Mouse (Mus musculus): ENCODE results near the gene Tead4.
"Not testable (repeated sequence)": the region's sequence is repeated elsewhere in the genome, so short reads cannot be mapped to it uniquely, and the experiment has no call there.

The Tead4 gene

DNA sequence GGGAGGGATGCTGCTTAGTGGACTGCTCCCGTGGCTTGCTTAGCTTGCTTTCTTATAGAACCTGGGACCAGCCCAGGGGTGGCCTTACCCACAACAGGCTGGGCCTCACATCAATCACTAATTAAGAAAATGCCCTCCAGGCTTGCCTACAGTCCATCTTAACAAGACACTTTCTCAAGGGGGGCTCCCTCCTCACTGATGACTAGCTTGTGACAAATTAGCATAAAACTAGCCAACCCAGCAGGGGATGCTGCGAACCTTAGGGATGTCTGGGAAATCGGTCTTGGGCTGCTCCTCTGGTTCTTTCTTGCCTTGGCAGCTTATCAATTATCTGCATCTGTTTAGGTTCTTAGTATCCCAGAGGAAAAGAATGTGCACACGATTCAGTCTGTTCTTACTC is 46.1 kb downstream of the Tead4 start:
- no peak for ATAC-seq (ENCODE audit: insufficient number of reproducible peaks, low FRiP score, low TSS enrichment)

DNA sequence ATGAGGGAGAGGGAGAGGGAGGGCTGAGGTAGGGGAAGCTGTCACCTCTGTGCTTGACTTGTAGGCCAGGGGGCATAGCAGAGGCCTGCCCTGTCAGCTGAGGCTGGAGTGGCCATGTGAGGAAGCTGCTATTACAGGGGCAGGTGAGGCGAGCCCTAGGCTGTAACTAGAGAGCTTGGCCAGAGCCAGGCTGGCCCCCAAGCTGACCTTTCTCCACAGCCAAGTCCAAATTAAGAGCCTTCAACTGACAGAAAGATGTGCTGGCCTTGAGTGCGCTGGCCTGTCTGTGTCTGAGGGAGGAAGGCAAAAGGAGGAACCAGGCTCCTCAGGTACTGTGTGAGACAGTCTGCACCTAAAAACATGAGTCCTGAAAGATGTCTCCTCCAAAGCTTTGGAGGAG is 47.5 kb downstream of the Tead4 start:
- ATAC-seq (ENCODE audit: insufficient number of reproducible peaks, low FRiP score, low TSS enrichment): no peak

DNA sequence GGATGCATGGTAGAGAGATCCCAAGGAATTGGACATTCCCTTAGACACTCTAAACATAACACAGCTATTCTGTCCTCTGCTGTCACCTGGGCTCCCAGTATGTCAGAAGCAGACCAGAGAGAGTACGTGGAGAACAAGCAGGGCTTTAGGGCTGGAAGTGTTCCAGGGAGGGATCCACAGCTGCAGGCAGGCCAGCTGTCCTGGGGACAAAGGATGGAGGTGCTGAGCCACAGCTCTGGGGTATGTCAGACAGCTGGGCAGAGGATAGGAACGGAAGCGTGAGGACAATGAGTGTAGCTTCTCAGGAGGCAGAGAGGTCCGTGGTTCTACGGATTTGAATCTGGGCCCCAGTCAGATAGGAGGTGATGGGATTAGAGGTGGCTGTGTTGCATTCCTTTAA is 50.0 kb downstream of the Tead4 start:
- no peak for ATAC-seq (ENCODE audit: insufficient number of reproducible peaks, low FRiP score, low TSS enrichment)

DNA sequence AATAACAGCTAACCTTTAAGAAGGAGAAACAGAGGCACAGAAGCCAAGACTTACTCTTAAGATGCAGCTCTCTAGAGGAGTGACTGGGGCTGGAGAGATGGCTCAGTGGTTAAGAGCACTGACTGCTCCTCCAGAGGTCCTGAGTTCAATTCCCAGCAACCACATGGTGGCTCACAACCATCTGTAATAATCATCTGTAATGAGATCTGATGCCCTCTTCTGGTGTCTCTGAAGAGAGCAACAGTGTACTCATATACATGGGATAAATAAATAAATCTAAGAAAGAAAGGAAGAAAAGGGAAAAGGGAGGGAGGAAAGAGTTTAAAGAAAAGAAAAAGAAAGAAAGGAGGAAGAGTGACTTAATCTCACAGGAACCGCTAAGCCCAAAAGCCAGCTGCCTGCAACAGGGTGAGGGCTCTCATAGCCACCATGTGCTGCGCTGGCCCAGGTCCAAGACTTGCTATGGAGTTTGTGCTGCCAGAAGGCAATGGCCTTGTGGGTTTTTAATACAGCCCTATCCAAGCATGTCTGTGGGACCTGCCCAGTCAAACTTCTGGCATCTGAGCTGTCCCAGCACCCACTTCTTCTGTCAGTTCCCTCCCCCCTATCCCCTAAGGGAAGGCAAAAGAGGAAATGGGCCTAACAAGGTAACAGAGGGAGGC is 63.4 kb downstream of the Tead4 start:
- peak; percentile 29; the same call in 1 of the 2 replicates for ATAC-seq (ENCODE audit: insufficient number of reproducible peaks, low FRiP score, low TSS enrichment)

DNA sequence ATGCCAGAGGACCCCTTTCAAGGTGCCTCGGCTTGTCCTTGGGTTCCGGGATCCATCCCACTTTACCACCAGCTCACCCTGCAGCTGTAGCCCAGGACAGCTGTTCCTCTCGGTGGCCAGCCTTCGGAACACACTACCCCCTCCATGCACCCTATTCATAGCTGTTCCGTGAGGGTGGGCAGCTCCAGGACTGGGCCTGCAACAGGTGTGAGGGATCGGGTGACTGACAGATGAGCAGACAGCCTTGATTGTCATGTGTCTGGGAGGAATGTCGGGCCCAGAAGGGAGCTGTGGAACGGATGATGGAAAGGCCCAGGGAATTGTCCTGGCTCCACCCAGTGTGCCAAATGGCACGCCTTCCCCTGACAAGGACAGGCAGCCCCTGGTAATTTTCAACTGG is 64.0 kb downstream of the Tead4 start:
- no peak for ATAC-seq (ENCODE audit: insufficient number of reproducible peaks, low FRiP score, low TSS enrichment)

DNA sequence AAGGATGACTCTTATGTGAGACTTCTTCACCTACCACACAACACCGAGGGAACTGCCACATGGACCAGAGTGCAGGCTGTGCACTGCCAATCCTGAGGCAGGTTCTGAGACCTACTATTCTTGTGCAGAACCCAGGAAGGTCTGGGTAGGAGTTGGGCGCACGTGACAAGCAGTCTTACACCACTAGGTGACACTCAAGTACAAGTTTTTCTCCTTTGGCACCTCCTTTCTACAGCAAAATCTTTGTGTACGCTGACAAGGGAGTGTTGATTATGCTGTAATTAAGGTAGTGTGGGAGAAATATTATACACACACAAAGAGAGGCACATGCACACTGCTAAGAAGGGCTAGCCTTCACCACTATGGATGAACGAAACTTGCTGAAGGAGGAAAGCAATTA is 66.4 kb downstream of the Tead4 start:
- peak; percentile 60; the same call in 1 of the 2 replicates for ATAC-seq (ENCODE audit: insufficient number of reproducible peaks, low FRiP score, low TSS enrichment)

DNA sequence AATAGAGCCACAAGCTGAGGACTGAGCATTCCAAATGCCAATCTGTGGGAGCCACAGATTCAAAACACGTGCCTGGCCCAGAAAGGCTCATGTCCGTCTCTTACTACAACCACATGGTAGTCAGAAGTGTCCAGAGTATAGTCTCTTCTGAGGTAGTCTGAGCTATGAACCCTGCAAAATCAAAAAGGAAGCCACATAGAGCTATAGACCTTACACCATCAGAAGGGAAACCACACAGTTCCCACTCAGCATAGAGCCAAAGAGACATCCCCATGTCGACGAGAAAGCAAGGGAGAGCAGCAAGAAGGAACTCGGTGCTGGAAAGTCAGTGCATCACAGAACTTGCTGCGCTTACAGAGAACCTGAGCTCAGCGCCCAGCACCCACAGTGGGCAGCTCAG is 68.4 kb downstream of the Tead4 start:
- no peak for ATAC-seq (ENCODE audit: insufficient number of reproducible peaks, low FRiP score, low TSS enrichment)

DNA sequence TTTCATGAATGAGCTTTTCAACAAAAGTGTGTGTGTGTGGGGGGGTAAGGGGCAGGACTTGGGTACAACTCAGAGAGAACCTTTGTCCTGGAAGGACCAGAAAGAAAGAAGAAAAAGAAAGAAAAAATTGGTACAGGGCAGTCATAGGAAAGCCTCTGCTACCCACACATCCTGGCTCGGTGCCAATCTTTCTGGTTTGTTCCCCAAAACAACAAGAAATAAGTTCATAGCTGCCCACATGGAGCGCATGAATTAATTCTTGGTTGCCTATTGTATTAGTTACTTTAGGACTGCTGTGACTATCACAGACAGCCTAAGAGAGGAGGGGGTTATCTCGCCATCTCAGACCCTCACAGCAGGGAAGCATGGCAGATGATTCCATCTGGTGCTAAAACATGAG is 68.9 kb downstream of the Tead4 start:
- ATAC-seq (ENCODE audit: insufficient number of reproducible peaks, low FRiP score, low TSS enrichment): no peak

DNA sequence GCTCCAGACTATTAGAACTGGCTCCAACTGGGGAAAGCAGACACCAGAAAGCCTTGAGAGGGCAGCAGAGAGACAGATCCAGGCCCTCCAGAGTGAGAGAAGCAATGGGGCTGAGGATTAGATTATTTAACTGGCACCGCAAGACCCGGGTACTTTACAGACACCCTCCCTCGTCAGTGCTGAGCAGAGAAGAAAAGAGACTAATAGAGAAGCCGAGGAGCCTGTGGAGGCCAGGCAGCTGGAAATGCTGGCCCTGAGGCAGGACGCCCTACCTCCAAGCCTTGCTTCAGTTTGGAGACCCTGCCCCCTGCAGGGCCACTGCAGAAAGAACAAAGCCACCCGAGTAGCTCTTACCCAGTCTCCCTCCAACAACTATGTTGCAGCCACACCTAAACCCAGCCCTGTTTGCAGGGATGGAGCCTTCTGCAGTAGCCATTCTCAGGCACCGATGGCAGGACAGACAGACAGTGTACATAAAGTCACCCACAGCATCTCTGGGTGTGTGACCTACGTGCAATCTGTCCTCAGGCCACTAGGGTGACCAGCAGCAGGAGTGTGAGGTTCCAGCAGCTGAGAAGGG is 73.1 kb downstream of the Tead4 start:
- ATAC-seq (ENCODE audit: insufficient number of reproducible peaks, low FRiP score, low TSS enrichment): no peak

DNA sequence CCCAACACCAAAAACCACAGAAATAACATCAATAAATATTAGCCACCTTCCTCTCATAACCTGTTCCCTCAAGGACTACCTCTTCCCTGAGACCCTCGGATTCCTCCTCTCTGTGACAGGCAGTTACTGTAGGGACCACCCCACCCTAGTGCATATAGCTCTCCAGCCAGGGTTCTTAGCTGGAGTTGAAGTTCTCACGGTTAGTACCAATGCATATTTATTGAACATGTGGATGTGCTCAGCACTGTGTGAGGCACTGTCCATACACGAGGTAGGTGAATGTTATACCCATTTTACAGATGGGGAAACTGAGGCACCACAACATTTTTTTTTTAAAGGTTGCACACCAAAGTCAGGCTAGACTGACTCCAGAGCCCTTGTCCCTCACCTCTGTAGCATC is 73.7 kb downstream of the Tead4 start:
- ATAC-seq (ENCODE audit: insufficient number of reproducible peaks, low FRiP score, low TSS enrichment): no peak

DNA sequence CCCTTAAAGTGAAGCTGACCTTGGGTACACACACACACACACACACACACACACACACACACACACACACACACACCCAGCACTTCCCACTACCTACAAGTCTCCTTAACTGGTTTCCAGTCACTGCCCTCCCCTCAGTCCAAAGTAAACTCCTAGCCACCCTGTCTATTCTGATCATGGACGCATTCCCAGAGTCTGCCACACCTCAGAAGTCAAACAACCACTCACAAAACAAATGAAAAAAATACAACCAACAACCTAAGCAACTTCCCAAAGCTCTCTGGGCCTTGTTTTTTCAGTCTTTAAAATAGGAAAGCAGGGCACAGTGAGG is 74.8 kb downstream of the Tead4 start:
- no peak for ATAC-seq (ENCODE audit: insufficient number of reproducible peaks, low FRiP score, low TSS enrichment)

DNA sequence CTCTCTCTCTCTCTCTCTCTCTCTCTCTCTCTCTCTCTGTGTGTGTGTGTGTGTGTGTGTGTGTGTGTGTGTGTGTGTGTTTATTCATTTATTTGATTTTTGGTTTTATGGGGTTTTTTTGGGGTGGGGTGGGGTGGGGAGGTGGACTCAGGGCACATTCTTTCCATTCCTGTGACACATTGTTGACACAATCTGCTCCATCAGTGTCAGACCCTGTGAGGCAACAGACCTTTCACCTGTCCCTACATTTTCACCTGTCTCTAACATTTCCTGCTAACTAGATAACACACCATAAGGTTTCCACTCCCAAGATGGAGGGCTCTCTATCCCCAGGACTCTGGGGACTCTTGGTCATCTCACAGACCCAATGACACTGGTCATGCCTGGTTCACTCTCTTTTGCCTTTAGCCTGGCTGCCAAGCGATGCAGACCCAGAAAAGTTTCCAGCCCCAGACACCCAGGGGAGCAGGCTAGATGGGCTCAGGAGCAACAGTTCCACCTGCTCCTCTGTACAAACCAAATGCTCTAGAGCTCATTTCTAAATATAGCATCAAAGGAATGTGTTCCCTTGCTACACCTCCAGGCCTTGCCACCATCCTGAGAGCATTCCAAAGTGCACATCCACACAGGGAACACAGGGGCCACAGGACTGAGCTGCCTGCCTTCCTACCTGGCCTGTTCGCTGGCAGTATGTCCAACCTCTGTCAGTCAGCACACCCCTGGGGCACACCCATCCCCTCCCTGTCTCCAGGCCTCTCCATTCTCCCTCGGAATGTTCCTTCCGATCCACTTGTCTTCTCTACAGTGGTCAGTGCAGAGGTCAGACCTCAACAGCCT is 75.4 kb downstream of the Tead4 start:
- ATAC-seq (ENCODE audit: insufficient number of reproducible peaks, low FRiP score, low TSS enrichment): no peak

DNA sequence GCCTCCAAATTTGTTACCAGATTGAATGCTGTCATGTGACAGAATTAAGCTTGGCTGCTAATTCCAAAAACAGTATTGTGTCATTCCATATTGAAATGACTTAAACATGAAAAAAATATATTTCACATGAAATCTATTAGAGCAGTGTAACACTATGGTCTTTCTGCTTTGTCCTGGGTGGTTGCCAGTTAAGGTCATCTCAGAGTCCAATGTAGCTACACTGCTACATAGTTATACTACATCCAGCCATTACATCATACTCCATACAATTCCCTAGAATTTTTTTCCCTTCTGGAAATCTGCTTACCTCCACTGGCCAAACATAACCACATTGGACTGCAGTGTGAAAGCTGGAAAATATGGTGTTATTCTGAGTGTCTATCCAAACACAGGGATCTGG is 77.5 kb downstream of the Tead4 start:
- no peak for ATAC-seq (ENCODE audit: insufficient number of reproducible peaks, low FRiP score, low TSS enrichment)

DNA sequence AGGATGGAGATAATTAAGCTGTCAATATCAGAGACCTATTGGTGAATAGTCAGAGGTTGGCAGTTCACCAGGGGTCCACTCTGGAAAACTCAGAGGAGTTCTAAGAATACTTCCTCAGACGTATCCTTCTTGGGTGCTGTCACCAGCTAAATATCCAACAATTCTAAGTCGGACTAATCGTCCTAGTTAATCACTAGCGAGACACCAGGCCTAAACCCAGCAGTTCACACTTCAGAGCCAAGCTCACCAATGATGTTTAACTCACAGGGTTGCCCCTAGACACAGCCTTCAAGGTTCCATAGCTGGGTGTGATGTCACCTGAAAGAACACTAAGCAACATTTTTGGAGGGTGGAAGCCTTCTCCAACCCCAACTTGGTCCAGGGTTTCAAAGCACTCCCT is 85.6 kb downstream of the Tead4 start:
- ATAC-seq (ENCODE audit: insufficient number of reproducible peaks, low FRiP score, low TSS enrichment): not testable (repeated sequence)

DNA sequence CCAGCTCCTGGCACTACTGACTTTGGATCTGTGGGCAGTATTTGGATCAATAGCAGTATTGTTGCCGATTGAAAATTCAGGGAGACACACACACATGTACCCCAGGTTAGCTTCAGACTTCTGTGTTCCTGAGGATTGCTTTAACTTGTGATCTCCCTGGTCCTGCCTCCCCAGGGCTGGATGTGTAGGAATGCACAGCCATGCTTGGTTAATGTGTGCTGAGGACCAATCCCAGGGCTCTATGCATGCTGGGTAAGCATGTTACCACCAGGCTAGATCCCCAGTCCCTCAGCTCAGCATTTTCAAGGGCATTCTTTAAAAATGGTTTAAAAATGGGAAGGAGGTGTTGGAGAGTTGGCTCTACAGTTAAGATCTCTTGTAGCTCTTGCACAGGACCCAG is 91.4 kb downstream of the Tead4 start:
- not testable (repeated sequence) for ATAC-seq (ENCODE audit: insufficient number of reproducible peaks, low FRiP score, low TSS enrichment)

DNA sequence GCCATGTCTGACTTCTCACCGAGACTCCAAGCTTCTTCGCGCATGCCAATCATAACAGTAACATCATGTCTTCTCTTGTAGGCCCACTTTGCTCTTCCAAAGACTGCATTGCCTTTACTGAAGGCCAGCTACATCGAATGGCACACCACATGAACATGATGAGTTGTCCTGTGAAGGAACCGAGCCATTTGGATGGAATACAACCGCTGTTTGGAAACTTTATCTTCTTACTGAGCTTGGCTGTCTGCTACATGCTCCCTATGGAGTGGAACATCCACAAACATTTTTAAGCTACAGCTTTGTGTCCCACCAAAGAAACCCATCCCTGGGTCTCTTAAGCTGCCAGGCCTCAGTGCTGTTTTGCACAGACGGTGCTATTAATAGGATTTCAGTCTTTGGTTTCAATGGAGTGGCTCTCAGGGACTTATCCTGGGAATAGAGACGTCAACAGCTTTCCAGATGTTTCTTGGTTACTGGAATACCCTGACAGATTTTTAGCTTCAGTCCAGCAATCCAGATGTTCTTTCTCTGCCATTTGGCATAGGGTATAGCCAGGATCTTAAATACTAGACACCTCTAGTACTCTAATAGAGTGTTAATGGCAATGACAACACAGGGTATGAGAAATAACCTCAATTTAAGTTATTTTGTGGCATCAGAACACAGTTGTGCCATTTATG is 92.0 kb downstream of the Tead4 start:
- ATAC-seq (ENCODE audit: insufficient number of reproducible peaks, low FRiP score, low TSS enrichment): no peak

DNA sequence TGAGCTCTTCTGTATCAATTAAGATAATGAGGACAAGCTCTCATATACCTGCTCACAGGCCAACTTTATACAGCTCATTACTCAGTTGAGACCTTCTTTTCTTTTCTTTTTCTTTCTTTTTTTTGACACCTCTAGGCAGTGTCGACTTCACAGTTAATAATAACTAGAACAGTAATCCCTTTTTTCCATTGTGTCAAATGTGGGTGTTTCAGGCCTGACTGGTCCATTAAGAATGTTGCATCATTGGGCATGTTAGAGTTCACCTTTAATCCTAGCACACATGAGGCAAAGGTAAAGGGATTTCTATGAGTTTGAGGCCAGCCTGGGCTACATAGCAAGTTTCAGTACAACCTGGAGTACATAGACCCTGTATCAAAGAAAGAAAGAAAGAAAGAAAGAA is 97.1 kb downstream of the Tead4 start:
- ATAC-seq (ENCODE audit: insufficient number of reproducible peaks, low FRiP score, low TSS enrichment): no peak

DNA sequence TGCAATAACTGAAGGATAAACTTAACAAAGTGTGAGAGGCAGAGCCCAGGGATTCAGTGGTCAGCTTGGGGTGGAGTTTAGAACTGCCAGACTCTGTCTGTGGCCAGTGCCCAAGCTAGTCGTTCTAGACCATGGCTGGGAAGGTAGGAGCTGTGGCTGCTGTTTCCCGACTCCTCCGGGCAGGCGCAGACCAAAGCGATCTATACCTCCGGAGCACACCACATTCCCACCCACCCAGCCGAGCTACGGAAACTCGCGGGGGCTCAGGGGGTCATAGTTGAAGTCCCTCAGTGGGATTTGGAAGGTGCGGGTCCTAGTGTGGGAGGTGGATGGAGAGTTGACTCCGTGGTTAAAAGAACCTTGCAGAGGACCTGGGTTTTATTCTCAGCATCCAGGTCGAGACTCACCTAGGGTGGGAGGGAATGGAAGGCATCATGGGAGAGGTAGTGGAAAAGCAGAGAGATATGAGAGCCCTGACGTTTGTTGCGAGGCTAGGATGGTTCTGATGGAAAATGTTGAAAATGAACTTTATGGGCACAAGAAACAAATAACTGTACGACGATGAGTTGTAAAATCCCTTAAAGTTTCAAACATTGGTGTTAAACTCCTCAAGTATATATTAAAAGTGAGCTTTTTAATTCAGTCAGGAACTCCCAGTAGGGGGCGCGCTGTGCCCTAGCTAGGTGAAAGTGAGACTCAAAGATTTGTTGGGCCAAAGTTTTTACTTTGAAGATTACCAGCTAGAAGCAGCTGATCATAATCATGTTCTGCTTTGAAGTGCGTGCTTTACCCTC is 99.6 kb downstream of the Tead4 start:
- ATAC-seq (ENCODE audit: insufficient number of reproducible peaks, low FRiP score, low TSS enrichment): peak; percentile 40; the same call in 1 of the 2 replicates

DNA sequence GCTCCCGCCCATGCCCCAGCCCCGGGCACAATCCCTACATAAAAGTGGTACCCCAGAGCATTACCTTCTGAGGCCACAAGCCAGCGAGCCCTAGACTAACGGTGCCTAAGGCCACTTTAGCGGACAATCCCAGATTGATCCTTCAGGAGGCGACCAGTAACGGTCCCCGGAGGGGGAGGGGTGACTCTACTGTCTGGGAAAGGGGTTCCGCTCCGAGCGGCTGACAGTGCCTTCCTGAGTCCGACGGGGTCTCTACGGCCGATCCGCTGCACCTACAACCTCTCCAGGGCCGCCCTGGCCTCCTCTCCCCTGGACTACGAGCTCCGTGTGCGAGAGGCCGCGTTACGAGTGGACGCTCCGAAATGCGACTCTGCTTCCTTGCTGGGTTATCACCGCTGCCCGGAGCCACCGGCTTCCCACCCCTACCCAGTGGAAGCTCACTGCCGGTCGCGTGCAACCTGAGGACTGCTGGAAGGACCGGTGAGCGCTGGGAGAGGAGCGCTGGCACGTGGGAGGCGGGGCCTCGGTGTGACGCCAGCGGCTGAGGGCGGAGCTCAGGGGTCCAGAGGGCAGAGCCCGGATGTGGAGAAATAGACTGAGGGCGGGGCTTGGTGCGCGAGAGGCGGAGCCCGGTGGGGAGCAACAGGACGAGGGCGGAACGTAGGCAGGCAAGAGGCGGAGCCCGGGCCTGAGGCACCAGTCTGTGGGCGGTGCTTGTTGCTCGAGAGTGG is 100.3 kb downstream of the Tead4 start:
- peak; percentile 98 for ATAC-seq (ENCODE audit: insufficient number of reproducible peaks, low FRiP score, low TSS enrichment)

DNA sequence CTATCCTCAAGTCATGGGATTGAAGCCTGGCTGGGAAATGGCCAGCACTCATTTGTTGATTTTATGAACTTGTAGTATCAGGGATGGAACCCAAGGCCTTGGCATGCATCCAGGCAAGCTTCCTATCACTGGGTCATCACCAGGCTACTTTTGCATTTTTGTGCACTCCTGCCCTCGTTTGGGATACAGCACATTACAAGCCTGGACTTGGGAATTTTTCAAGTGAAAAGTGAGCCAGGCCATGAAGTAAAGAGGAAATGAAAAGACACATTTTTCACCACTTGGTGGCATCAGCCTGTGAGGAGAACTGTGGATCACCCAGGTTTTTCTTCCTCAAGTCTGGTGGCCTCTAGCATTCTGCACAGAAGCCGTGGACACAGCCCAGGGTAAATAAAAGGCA is 117.1 kb downstream of the Tead4 start:
- no peak for ATAC-seq (ENCODE audit: insufficient number of reproducible peaks, low FRiP score, low TSS enrichment)
